Mouse (Mus musculus): ENCODE data around the gene Zfp110.

GRCm38 (mm10) chr7:12787333-12787732 is 47.2 kb upstream of the Zfp110 start:
- no peak for TF ChIP-seq CTCF (IDR thresholded peaks at IDR 0.05; ENCODE audit: low read depth)
- no peak for TF ChIP-seq EP300 (IDR thresholded peaks at IDR 0.05; ENCODE audit: low read depth)
